Mouse (Mus musculus) forebrain, embryonic 14.5 days (tissue): ENCODE data around the gene Gm10277. TPM values are rescaled to one million over a fixed set of nuclear protein-coding genes. Genes with fewer than 3 reads are reported as not detected.

Experiments
- ATAC-seq: fragments of 200-750 bp; cut with Nextera tagmentation; 2 replicates; pipeline ENCODE4 v1.8.0; 2017; ENCODE audit warnings: mild to moderate bottlenecking, moderate library complexity
- DNase-seq: peaks from one replicate; pipeline ENCODE4 v3.0.0-alpha.2; 2015; ENCODE audit warnings: low spot score
- H3K27ac ChIP-seq: fragments of 300-500 bp; sonication (generic); 2 replicates; pipeline ENCODE4 v1.5.1; 2014; ENCODE audit warnings: low read depth, mild to moderate bottlenecking, control low read depth, low read length, moderate library complexity
- H3K27me3 ChIP-seq: fragments of 300-500 bp; sonication (generic); replicated peaks from 2 replicates; pipeline ENCODE4 v1.6.1; 2014; ENCODE audit warnings: low read length, control low read depth, mixed read lengths; ENCODE audit not compliant: control insufficient read depth, insufficient read depth
- H3K36me3 ChIP-seq: fragments of 300-500 bp; sonication (generic); 2 replicates; pipeline ENCODE4 v1.6.1; 2014; ENCODE audit warnings: low read length, control low read depth; ENCODE audit not compliant: control insufficient read depth, insufficient read depth
- H3K4me1 ChIP-seq: fragments of 300-500 bp; sonication (generic); 2 replicates; pipeline ENCODE4 v1.6.1; 2014; ENCODE audit warnings: antibody characterized with exemption, low read length, control low read depth; ENCODE audit not compliant: control insufficient read depth, insufficient read depth
- H3K4me2 ChIP-seq: fragments of 300-500 bp; sonication (generic); 2 replicates; pipeline ENCODE4 v1.6.1; 2014; ENCODE audit warnings: mild to moderate bottlenecking, control low read depth, low read length
- H3K4me3 ChIP-seq: fragments of 300-500 bp; sonication (generic); 2 replicates; pipeline ENCODE4 v1.5.1; 2014; ENCODE audit warnings: low read depth, low read length, control low read depth
- H3K9ac ChIP-seq: fragments of 300-500 bp; sonication (generic); 2 replicates; pipeline ENCODE4 v1.6.1; 2014; ENCODE audit warnings: mild to moderate bottlenecking, low read length, control low read depth, moderate library complexity
- H3K9me3 ChIP-seq: fragments of 300-500 bp; sonication (generic); replicated peaks from 2 replicates; pipeline ENCODE4 v1.6.1; 2016; ENCODE audit warnings: low read length, control low read depth, mixed read lengths; ENCODE audit not compliant: control insufficient read depth
- WGBS: fragments of 180-500 bp; shearing (Covaris S2); extraction: QIAGEN DNeasy Blood & Tissue Kit; methylation state at CpG from one replicate; pipeline ENCODE4 v1.1.7; 2014; 5-methylcytosine and 5-hydroxymethylcytosine counted together
- polyA plus RNA-seq: library from polyadenylated mRNA; unstranded; fragments of >200 nt; fragmentation: Nextera tagmentation; extraction: Ambion mirVana; gene quantifications from 2 replicates; pipeline ENCODE4 v1.2.1, GENCODE M21; 2014

Gm10277 gene
- polyA plus RNA-seq, 1 experiment from 2014 or later, result 0.55 TPM

- H3K27me3 ChIP-seq, result no peaks in the 10 kb centered on the region
- DNase-seq, result peak; percentile 91
- H3K9me3 ChIP-seq, result no peaks in the 10 kb centered on the region
- H3K36me3 ChIP-seq, result peaks cover 57% of the 10 kb centered on the region
- H3K4me2 ChIP-seq, result no peak overlapping the region
- WGBS, result 52% methylated on average over 18 of the region's 18 CpGs
- peak; percentile 65 for ATAC-seq
- H3K9ac ChIP-seq, result peak overlapping the region; percentile 33; the same call in 1 of the 2 replicates
- no peak overlapping the region for H3K4me3 ChIP-seq
- H3K4me1 ChIP-seq, result peaks cover 35% of the 10 kb centered on the region
- no peak overlapping the region for H3K27ac ChIP-seq
These were observed 39.9 kb upstream of the Gm10277 start for GRCm38 (mm10) chr11:77827241-77827995.

GRCm38 (mm10) chr11:77826311-77826710 is 38.8 kb upstream of the Gm10277 start:
- peaks cover 35% of the 10 kb centered on the region for H3K4me1 ChIP-seq
- H3K9ac ChIP-seq, result no peak overlapping the region
- no peak overlapping the region for H3K4me3 ChIP-seq
- no peaks in the 10 kb centered on the region for H3K9me3 ChIP-seq
- no peak for ATAC-seq
- peak; percentile 55 for DNase-seq
- peaks cover 54% of the 10 kb centered on the region for H3K36me3 ChIP-seq
- 30% methylated on average over 3 of the region's 3 CpGs for WGBS
- H3K27ac ChIP-seq, result peak overlapping the region; percentile 52; the same call in 1 of the 2 replicates
- no peak overlapping the region for H3K4me2 ChIP-seq
- no peaks in the 10 kb centered on the region for H3K27me3 ChIP-seq

DNA sequence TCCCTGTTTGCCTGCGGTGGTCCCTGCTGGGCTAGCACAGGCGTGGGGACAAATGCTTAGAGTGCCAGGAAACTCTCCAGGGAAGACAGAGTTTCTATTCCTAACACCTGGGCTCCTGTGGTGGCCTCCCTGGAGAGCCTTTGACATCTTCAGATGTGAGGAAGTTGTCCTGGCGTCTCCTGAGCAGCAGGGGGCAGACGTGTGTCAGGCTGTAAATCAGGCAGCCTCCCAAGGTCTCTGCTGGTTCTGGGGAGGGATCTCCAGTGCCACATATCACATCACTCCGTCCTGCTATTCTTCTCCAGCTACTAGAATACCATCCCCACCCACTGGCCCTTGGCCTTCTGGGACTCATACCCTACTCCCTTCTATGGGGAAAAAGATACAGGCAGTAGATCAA is 38.3 kb upstream of the Gm10277 start:
- DNase-seq (peak; percentile 87), ATAC-seq (peak; percentile 40; the same call in 1 of the 2 replicates)
- WGBS, result 0% methylated on average over 5 of the region's 5 CpGs
- H3K9me3 ChIP-seq, result no peaks in the 10 kb centered on the region
- peak overlapping the region; percentile 52; the same call in 1 of the 2 replicates for H3K27ac ChIP-seq
- peaks cover 59% of the 10 kb centered on the region for H3K36me3 ChIP-seq
- H3K27me3 ChIP-seq, result no peaks in the 10 kb centered on the region
- no peak overlapping the region for H3K4me3 ChIP-seq
- H3K9ac ChIP-seq, result no peak overlapping the region
- H3K4me1 ChIP-seq, result peaks cover 31% of the 10 kb centered on the region
- H3K4me2 ChIP-seq, result no peak overlapping the region

- no peak overlapping the region for H3K4me2 ChIP-seq
- H3K9ac ChIP-seq, result no peak overlapping the region
- 15% methylated on average over 7 of the region's 7 CpGs for WGBS
- H3K4me1 ChIP-seq, result peaks cover 13% of the 10 kb centered on the region
- no peaks in the 10 kb centered on the region for H3K9me3 ChIP-seq
- no peak overlapping the region for H3K4me3 ChIP-seq
- no peak overlapping the region for H3K27ac ChIP-seq
- H3K27me3 ChIP-seq, result no peaks in the 10 kb centered on the region
- peaks cover 62% of the 10 kb centered on the region for H3K36me3 ChIP-seq
- peak; percentile 79 for DNase-seq
- no peak for ATAC-seq
These were observed 35.2 kb upstream of the Gm10277 start for GRCm38 (mm10) chr11:77822781-77823180.

DNA sequence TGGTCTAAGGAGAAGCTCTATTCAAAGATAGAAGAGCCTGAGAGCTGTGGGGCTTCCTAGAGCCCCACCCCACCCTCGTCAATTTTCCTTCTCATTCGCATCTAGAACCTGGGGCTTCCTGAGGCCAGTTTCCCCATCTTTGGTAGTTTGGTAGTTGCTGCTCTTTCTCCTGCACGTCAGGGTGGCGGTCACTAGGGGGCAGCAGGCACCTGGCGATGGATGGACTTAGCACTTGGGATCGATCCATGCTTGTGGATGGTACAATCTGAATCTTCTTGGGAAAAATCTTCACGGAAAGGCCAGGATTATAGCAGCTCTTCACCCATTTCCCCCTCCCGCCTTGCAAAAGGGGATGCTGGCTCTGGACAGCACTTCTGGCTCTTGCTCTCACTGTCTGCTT is 34.1 kb upstream of the Gm10277 start:
- ATAC-seq (no peak), DNase-seq (peak; percentile 60)
- Histone ChIP-seq H3K27me3 (no peaks in the 10 kb centered on the region), H3K9me3 (no peaks in the 10 kb centered on the region), H3K27ac (no peak overlapping the region), H3K4me1 (peaks cover 8% of the 10 kb centered on the region; the same call in 1 of the 2 replicates), H3K4me2 (no peak overlapping the region), H3K36me3 (peaks cover 61% of the 10 kb centered on the region), H3K9ac (no peak overlapping the region), H3K4me3 (no peak overlapping the region)
- 11% methylated on average over 8 of the region's 8 CpGs for WGBS

- Histone ChIP-seq H3K4me1 (no peaks in the 10 kb centered on the region), H3K4me2 (no peak overlapping the region), H3K27me3 (no peaks in the 10 kb centered on the region), H3K27ac (no peak overlapping the region), H3K9ac (no peak overlapping the region), H3K4me3 (no peak overlapping the region), H3K36me3 (peaks cover 32% of the 10 kb centered on the region), H3K9me3 (no peaks in the 10 kb centered on the region)
- peak; percentile 62 for DNase-seq
- ATAC-seq, result no peak
- WGBS, result 25% methylated on average over 3 of the region's 3 CpGs
These were observed 28.5 kb upstream of the Gm10277 start for GRCm38 (mm10) chr11:77816003-77816402.

DNA sequence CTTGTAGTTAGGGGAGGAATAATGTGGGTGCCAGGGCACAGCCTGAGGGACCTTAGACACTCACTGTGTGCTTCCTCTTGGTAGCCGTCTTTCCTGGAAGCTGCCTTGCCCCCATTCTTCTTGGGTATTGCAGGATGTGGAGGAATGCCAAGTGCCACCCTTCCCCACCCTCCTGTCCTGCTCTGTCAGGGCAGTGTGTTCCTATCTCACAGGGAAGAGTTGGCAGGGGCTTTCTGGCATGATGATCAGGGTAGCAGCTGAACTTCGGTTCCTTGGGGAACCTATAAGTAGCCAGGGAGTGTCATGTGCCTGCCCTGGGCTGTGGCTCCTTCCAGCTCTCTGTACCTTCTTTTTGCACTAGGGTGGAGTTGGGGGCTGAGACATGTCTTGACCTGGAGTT is 26.4 kb upstream of the Gm10277 start:
- no peak overlapping the region for H3K9ac ChIP-seq
- H3K36me3 ChIP-seq, result peaks cover 15% of the 10 kb centered on the region
- peaks cover 3% of the 10 kb centered on the region for H3K4me1 ChIP-seq
- WGBS, result 78% methylated on average over 2 of the region's 2 CpGs
- DNase-seq, result no peak
- ATAC-seq, result no peak
- no peak overlapping the region for H3K4me3 ChIP-seq
- no peaks in the 10 kb centered on the region for H3K27me3 ChIP-seq
- no peak overlapping the region for H3K4me2 ChIP-seq
- no peaks in the 10 kb centered on the region for H3K9me3 ChIP-seq
- H3K27ac ChIP-seq, result no peak overlapping the region

- no peaks in the 10 kb centered on the region for H3K9me3 ChIP-seq
- no peaks in the 10 kb centered on the region for H3K27me3 ChIP-seq
- H3K36me3 ChIP-seq, result no peaks in the 10 kb centered on the region
- no peak for DNase-seq
- H3K9ac ChIP-seq, result no peak overlapping the region; the same call in 1 of the 2 replicates
- 96% methylated on average over 6 of the region's 6 CpGs for WGBS
- H3K27ac ChIP-seq, result no peak overlapping the region
- H3K4me2 ChIP-seq, result no peak overlapping the region
- ATAC-seq, result no peak
- peaks cover 5% of the 10 kb centered on the region for H3K4me1 ChIP-seq
- no peak overlapping the region for H3K4me3 ChIP-seq
These were observed 22.5 kb upstream of the Gm10277 start for GRCm38 (mm10) chr11:77810018-77810417.

DNA sequence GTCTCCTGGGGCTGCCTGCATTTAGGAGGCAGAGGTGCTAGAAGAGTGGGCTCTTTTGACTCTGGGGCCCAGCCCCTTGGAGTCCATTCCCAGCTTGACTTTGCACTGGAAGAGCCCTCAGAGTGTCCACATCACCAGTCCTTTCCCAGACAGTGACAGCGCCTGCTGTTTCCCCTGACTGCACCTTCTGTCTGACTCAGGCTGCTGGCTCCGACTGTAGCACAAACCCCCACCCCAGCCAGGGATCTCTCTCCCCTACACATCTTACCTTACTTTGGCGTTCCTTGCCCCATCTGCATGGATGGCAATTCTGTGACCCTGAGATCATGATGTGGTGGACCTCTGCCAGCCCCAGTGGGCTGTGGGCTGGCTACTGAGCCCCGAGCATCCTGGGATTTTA is 21.7 kb upstream of the Gm10277 start:
- Histone ChIP-seq H3K4me2 (no peak overlapping the region), H3K4me1 (peaks cover 5% of the 10 kb centered on the region), H3K27ac (no peak overlapping the region), H3K27me3 (no peaks in the 10 kb centered on the region), H3K9ac (peak overlapping the region; percentile 21; the same call in 1 of the 2 replicates), H3K4me3 (no peak overlapping the region), H3K9me3 (no peaks in the 10 kb centered on the region), H3K36me3 (no peaks in the 10 kb centered on the region)
- 63% methylated on average over 4 of the region's 4 CpGs for WGBS
- no peak for ATAC-seq
- no peak for DNase-seq
